Mouse (Mus musculus): ENCODE measurements around the gene Cmss1. TPM values are rescaled to one million over a fixed set of nuclear protein-coding genes. Genes with fewer than 3 reads are reported as not detected.

Cmss1 gene
- polyA plus RNA-seq, 2 experiments, result 10.9 to 45.3 TPM

DNA sequence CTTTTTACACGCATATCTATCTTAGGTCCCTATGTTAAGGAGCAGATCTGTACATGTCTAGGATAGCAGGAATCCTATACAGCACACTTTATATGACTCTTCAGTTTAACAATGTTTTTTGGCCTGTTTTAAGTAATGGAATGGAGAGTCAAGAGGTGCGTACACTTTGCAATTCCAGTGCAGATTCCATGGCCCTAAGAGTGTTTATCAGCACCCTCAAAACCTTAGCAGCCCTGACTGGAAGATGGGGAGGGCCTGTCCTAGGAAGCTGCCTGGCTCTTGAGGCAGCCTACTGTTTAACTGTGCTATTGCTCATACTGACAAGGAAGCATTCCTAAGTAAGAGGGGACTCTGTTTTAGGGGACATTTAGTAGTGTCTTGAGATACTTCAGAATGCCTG, 222.4 kb downstream of the Cmss1 start:
- H3K9me3 ChIP-seq (ENCODE audit: control insufficient read depth, low read length), result no peaks in the 10 kb centered on the region
- no peaks in the 10 kb centered on the region for H3K36me3 ChIP-seq (ENCODE audit: control insufficient read depth, insufficient read depth, low read length)
- no peaks in the 10 kb centered on the region for H3K27me3 ChIP-seq (ENCODE audit: control insufficient read depth, insufficient read depth, low read length)
- no peak for ATAC-seq (ENCODE audit: low FRiP score, low read depth)
- no peak overlapping the region for H3K9ac ChIP-seq (ENCODE audit: low read depth, low read length, severe bottlenecking)
- 66% methylated on average over 2 of the region's 2 CpGs for WGBS
- H3K4me2 ChIP-seq (replicated peaks; ENCODE audit: low read depth, low read length, severe bottlenecking), result no peak overlapping the region
- TF ChIP-seq POLR2A (IDR thresholded peaks at IDR 0.05; ENCODE audit: borderline replicate concordance, extremely low read depth, insufficient read depth, insufficient read length), result no peak
- no peak overlapping the region for H3K4me3 ChIP-seq (replicated peaks; ENCODE audit: low read length)
- no peak for DNase-seq (ENCODE audit: low spot score)
- peaks cover 8% of the 10 kb centered on the region for H3K4me1 ChIP-seq (ENCODE audit: control insufficient read depth, insufficient read depth, low read length)
- H3K27ac ChIP-seq (replicated peaks; ENCODE audit: low read depth, low read length), result no peak overlapping the region

DNA sequence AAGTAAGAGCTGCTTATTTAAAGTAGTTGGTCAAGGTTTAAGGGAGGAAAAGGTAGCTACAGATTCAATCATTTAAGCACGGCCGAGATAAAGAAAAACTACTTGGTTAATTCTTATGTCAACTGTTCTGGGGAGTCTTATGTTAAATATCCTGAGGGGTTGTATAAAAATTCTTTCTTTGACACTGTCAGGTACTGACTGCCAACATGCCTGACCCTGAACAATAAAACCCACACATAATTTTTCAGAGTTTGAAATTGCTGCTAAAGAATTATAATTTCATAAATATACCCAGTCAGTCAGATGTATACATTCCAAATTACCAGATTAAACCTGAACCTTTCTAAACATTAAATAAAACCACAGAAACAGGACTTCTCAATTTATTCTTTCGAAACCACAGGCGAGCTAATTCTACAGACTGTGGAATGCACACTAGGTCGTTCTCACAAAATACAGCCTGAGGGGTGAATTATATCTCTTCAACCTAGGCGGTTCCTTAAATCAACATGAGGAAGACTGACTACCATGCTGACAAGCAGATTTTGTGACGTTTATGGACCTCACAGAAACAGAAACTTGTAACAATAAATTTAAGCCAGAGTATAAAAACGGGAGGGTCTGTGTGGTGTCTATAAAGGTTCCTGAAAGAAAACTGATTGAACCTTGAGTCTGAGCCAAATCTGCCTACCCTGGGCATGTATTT, 223.2 kb downstream of the Cmss1 start:
- Histone ChIP-seq H3K4me2 (replicated peaks; ENCODE audit: low read depth, low read length, severe bottlenecking) (no peak overlapping the region), H3K27ac (replicated peaks; ENCODE audit: low read depth, low read length) (0 out of 2 replicates have a peak overlapping the region, but pooled peaks have one; percentile 15), H3K4me3 (replicated peaks; ENCODE audit: low read length) (no peak overlapping the region), H3K27me3 (ENCODE audit: control insufficient read depth, insufficient read depth, low read length) (no peaks in the 10 kb centered on the region), H3K9me3 (ENCODE audit: control insufficient read depth, low read length) (no peaks in the 10 kb centered on the region), H3K9ac (ENCODE audit: low read depth, low read length, severe bottlenecking) (no peak overlapping the region), H3K36me3 (ENCODE audit: control insufficient read depth, insufficient read depth, low read length) (no peaks in the 10 kb centered on the region), H3K4me1 (ENCODE audit: control insufficient read depth, insufficient read depth, low read length) (peaks cover 12% of the 10 kb centered on the region)
- 22% methylated on average over 8 of the region's 8 CpGs for WGBS
- peak; percentile 74 for ATAC-seq (ENCODE audit: low FRiP score, low read depth)
- no peak for TF ChIP-seq POLR2A (IDR thresholded peaks at IDR 0.05; ENCODE audit: borderline replicate concordance, extremely low read depth, insufficient read depth, insufficient read length)
- DNase-seq (ENCODE audit: low spot score), result peak; percentile 65

DNA sequence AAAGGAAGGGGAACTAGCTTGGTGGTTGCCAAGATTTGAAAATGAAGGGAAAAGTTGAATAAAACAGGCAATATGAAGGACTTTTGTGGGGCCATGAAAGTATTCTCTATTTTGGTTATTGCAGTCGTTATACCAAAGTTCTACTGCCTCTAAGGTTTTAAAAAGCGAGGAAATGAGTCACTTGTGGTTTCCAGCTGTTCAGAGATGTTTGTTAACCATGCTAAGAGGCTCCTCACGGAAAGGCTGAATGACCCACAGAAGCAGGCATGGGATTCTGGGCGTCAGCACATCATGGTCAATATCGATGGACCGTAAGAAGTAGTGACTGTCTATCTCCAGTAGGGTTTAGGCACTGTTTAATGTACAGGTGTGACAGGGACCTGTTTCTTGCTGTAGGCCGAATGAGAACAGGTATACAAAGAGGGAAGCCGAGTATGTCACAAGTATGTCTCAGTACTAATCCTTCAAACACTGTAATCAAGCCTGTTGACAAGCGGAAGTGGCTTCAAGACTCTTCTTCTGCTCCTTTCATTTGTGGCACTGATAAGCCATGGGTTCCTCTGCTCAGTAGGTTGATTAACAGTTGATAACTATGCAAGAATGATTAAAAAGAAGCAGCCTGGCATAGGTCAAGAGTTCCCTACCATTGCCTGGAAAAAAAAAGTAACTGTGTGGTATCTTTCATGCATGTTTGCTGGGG, 227.9 kb downstream of the Cmss1 start:
- H3K9me3 ChIP-seq (ENCODE audit: control insufficient read depth, low read length), result no peaks in the 10 kb centered on the region
- no peak overlapping the region for H3K4me3 ChIP-seq (replicated peaks; ENCODE audit: low read length)
- no peak for ATAC-seq (ENCODE audit: low FRiP score, low read depth)
- H3K9ac ChIP-seq (ENCODE audit: low read depth, low read length, severe bottlenecking), result no peak overlapping the region
- H3K27me3 ChIP-seq (ENCODE audit: control insufficient read depth, insufficient read depth, low read length), result no peaks in the 10 kb centered on the region
- H3K4me1 ChIP-seq (ENCODE audit: control insufficient read depth, insufficient read depth, low read length), result peaks cover 25% of the 10 kb centered on the region
- no peaks in the 10 kb centered on the region for H3K36me3 ChIP-seq (ENCODE audit: control insufficient read depth, insufficient read depth, low read length)
- 67% methylated on average over 9 of the region's 9 CpGs for WGBS
- H3K4me2 ChIP-seq (replicated peaks; ENCODE audit: low read depth, low read length, severe bottlenecking), result no peak overlapping the region
- no peak overlapping the region for H3K27ac ChIP-seq (replicated peaks; ENCODE audit: low read depth, low read length)
- no peak for TF ChIP-seq POLR2A (IDR thresholded peaks at IDR 0.05; ENCODE audit: borderline replicate concordance, extremely low read depth, insufficient read depth, insufficient read length)
- DNase-seq (ENCODE audit: low spot score), result no peak

DNA sequence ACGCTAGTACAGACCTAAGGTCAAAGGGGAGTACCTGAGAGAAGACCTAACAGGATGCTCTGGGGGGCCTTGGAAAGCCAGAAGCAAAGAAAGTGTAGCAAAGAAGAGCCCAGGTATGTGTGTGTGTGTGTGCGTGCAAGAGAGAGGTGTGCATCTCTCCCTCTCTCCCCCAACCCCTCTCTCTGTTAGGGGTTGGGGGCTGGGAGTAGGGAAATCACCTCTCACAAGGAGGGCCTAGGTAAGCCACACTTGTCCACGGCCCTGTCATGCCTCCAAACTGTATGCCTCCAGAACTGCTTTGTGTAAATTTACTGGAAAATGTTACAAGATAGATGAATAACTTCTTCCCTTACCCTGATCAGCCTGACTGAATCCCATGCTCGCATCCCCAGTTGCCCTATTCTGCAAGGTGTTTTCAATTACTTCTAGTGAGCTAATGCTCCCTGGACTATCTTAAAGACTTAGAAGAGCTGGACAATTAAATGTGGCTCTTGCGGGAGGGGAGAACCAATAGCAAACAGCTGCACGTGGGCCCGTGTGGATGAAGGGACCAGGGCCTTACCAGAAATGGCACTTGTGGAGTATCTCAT, 231.3 kb downstream of the Cmss1 start:
- peak; percentile 51 for DNase-seq (ENCODE audit: low spot score)
- Histone ChIP-seq H3K9ac (ENCODE audit: low read depth, low read length, severe bottlenecking) (no peak overlapping the region), H3K27ac (replicated peaks; ENCODE audit: low read depth, low read length) (0 out of 2 replicates have a peak overlapping the region, but pooled peaks have one; percentile 3), H3K36me3 (ENCODE audit: control insufficient read depth, insufficient read depth, low read length) (no peaks in the 10 kb centered on the region), H3K4me2 (replicated peaks; ENCODE audit: low read depth, low read length, severe bottlenecking) (no peak overlapping the region), H3K9me3 (ENCODE audit: control insufficient read depth, low read length) (no peaks in the 10 kb centered on the region), H3K27me3 (ENCODE audit: control insufficient read depth, insufficient read depth, low read length) (no peaks in the 10 kb centered on the region), H3K4me1 (ENCODE audit: control insufficient read depth, insufficient read depth, low read length) (peaks cover 21% of the 10 kb centered on the region), H3K4me3 (replicated peaks; ENCODE audit: low read length) (no peak overlapping the region)
- no peak for TF ChIP-seq POLR2A (IDR thresholded peaks at IDR 0.05; ENCODE audit: borderline replicate concordance, extremely low read depth, insufficient read depth, insufficient read length)
- ATAC-seq (ENCODE audit: low FRiP score, low read depth), result peak; percentile 82
- 39% methylated on average over 7 of the region's 7 CpGs for WGBS

DNA sequence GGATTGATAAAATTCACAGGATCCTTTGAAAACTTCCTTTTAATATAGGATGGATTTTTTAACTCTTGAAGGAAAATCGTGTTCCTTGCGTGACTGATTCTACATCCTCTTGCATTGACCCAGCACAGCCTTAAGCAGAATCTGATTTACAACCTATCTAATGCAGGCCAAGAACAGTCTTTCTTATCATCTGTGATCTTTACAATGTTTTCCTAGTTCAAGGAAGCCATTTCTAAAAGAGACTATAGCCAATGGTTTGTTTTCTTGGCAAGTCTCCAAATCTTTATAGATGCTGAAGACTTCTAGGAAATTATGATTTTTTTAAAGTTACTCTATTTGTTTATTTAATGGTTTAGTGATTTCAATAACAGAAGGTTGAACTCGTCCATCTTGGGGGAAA, 234.5 kb downstream of the Cmss1 start:
- H3K27ac ChIP-seq (replicated peaks; ENCODE audit: low read depth, low read length), result no peak overlapping the region
- peaks cover 24% of the 10 kb centered on the region for H3K4me1 ChIP-seq (ENCODE audit: control insufficient read depth, insufficient read depth, low read length)
- H3K4me3 ChIP-seq (replicated peaks; ENCODE audit: low read length), result no peak overlapping the region
- H3K27me3 ChIP-seq (ENCODE audit: control insufficient read depth, insufficient read depth, low read length), result no peaks in the 10 kb centered on the region
- no peak for TF ChIP-seq POLR2A (IDR thresholded peaks at IDR 0.05; ENCODE audit: borderline replicate concordance, extremely low read depth, insufficient read depth, insufficient read length)
- H3K9me3 ChIP-seq (ENCODE audit: control insufficient read depth, low read length), result no peaks in the 10 kb centered on the region
- H3K36me3 ChIP-seq (ENCODE audit: control insufficient read depth, insufficient read depth, low read length), result no peaks in the 10 kb centered on the region
- 85% methylated on average over 3 of the region's 3 CpGs for WGBS
- no peak overlapping the region for H3K9ac ChIP-seq (ENCODE audit: low read depth, low read length, severe bottlenecking)
- ATAC-seq (ENCODE audit: low FRiP score, low read depth) (no peak), DNase-seq (ENCODE audit: low spot score) (no peak)
- no peak overlapping the region for H3K4me2 ChIP-seq (replicated peaks; ENCODE audit: low read depth, low read length, severe bottlenecking)

Data from limb, embryonic 14.5 days (tissue).